Mouse (Mus musculus) ES-E14 (cell line): Measurements from ENCODE around the gene Rrm2.

ENCODE experiments used
- ZC3H11A ChIP-seq: IDR thresholded peaks from 2 replicates; pipeline ENCODE4 v1.6.1; 2012; ENCODE audit warnings: low read depth, mild to moderate bottlenecking, inconsistent platforms, low read length, borderline replicate concordance
- ZNF384 ChIP-seq: IDR thresholded peaks from 2 replicates; pipeline ENCODE4 v1.6.1; 2012; ENCODE audit warnings: low read depth, low read length, inconsistent platforms

DNA sequence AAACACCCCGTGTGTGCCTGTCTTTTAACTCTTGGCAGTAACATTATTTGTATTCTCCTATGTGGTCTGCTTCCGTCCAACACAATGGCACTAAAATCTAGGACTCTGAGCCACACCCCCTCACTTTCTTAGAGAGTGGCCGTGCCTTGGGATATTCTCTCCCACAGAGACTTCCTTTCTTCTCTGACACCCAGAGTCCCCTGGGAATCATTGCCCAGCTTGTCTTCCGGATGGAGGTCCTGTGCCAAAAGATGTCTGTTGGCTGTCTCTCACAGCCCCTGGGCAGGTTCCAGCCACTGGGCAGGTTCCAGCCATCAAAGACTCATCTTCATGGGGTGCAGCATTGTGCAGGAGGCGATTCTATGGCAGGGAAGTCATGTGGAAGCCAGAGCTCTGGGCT, 46.7 kb downstream of the Rrm2 start:
- TF ChIP-seq ZNF384 (no peak), ZC3H11A (no peak)
